Mouse (Mus musculus) C2C12 (cell line): Measurements from ENCODE around the gene Gcdh. TPM values are rescaled to one million over a fixed set of nuclear protein-coding genes. Genes with fewer than 3 reads are reported as not detected.

Experiments
- H3K27me3 ChIP-seq: one replicate; pipeline ENCODE4 v1.6.1; 2011; ENCODE audit not compliant: control insufficient read depth, insufficient read depth, insufficient read length
- H3K36me3 ChIP-seq: one replicate; pipeline ENCODE4 v1.6.1; 2011; ENCODE audit not compliant: control insufficient read depth, insufficient read depth
- H3K4me3 ChIP-seq: one replicate; pipeline ENCODE4 v1.5.1; 2011; ENCODE audit warnings: mild to moderate bottlenecking, control low read depth; ENCODE audit not compliant: poor library complexity, insufficient read depth, severe bottlenecking
- H3K79me2 ChIP-seq: one replicate; pipeline ENCODE4 v1.6.1; 2011; ENCODE audit not compliant: control insufficient read depth, insufficient read depth
- H3K79me3 ChIP-seq: one replicate; pipeline ENCODE4 v1.6.1; 2011; ENCODE audit warnings: low read depth, control low read depth
- H3ac ChIP-seq: one replicate; pipeline ENCODE3; 2011; ENCODE audit warnings: low read depth; ENCODE audit not compliant: control insufficient read depth, insufficient read length
- CEBPB ChIP-seq: IDR thresholded peaks from one replicate; pipeline ENCODE4 v1.6.1; 2011; ENCODE audit warnings: low read depth, mild to moderate bottlenecking, control low read depth, moderate library complexity
- CTCF ChIP-seq: IDR thresholded peaks from one replicate; pipeline ENCODE4 v1.5.1; 2011; ENCODE audit not compliant: control insufficient read depth, insufficient read depth, insufficient read length
- FOSL1 ChIP-seq: IDR thresholded peaks from one replicate; pipeline ENCODE4 v1.8.0; 2011; ENCODE audit warnings: mild to moderate bottlenecking, low read length; ENCODE audit not compliant: poor library complexity, insufficient read depth, severe bottlenecking
- MAX ChIP-seq: IDR thresholded peaks from one replicate; pipeline ENCODE4 v1.6.1; 2011; ENCODE audit warnings: mild to moderate bottlenecking, control low read depth
- MYOD1 ChIP-seq: IDR thresholded peaks from one replicate; pipeline ENCODE4 v1.6.1; 2011; ENCODE audit warnings: low read depth; ENCODE audit not compliant: control insufficient read depth, insufficient read length
- MYOG ChIP-seq: IDR thresholded peaks from one replicate; pipeline ENCODE4 v1.6.1; 2011; ENCODE audit not compliant: control insufficient read depth, insufficient read length; ENCODE audit errors: extremely low read depth
- USF1 ChIP-seq: IDR thresholded peaks from one replicate; pipeline ENCODE4 v1.6.1; 2011; ENCODE audit warnings: low read depth, mild to moderate bottlenecking, control low read depth, moderate library complexity
- polyA plus RNA-seq: library from polyadenylated mRNA; unstranded; fragments of >200 nt; fragmentation: generic; extraction: Trizol; gene quantifications from one replicate; pipeline ENCODE4 v1.2.1, GENCODE M21; 2012; ENCODE audit warnings: missing spikeins

Gcdh gene
- polyA plus RNA-seq, 1 experiment = 11.4 TPM

DNA sequence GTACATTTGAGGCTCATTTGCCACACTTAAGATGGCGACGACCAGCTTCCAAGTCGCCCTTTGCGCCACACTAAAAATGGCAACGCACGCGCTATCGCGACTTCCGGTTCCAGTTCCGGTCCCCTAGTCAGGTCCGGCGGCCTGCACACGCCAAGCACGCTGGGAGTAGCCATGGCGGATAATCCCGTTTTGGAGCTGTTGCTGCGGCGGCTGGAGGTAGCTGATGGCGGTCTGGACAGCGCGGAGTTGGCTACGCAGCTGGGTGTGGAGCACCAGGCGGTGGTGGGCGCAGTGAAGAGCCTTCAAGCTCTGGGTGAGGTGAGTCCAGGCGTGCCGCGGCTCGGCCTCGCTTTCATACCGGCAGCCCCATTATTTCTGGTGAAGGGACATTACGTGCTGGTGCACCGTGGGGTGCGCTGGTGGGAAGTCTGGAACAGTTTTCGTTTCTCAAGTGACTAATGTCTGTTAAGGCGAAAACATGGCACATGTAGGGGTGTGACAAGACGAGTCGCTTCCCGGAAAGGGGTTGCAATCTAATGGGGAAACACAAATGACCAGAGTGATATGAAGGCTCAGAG, 36.8 kb downstream of the Gcdh start, which contains the start of gene Farsa:
Gene Farsa, plus strand, starts transcription at position 126 of the 578 bp plus-strand sequence.
- Histone ChIP-seq H3K36me3 (peaks cover 28% of the 10 kb centered on the region), H3K27me3 (no peaks in the 10 kb centered on the region), H3K79me3 (peaks cover 31% of the 10 kb centered on the region), H3K4me3 (peak within 1 kb of the TSS; percentile 99), H3ac (peak within 1 kb of the TSS; percentile 90), H3K79me2 (peaks cover 44% of the 10 kb centered on the region)
- TF ChIP-seq MAX (peak; percentile 94), MYOD1 (no peak)

DNA sequence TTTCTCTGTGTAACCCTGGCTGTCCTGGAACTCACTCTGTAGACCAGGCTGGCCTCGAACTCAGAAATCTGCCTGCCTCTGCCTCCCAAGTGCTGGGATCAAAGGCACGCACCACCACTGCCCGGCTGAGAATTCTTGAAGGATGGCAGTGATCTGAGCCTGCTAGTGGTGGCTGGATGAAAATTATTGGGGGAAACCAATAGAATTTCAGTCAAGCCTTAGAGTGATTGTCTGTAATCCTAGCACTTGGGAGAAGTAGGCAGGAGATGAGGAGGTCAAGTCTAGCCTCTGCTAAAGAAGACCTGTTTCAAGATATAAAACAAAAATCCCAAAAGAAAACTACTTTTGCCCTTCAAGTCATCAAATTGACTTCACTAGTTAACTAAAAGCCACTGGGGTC, 37.3 kb downstream of the Gcdh start:
- peaks cover 31% of the 10 kb centered on the region for H3K79me3 ChIP-seq
- H3ac ChIP-seq = no peak overlapping the region
- H3K79me2 ChIP-seq = peaks cover 44% of the 10 kb centered on the region
- peak overlapping the region; percentile 99 for H3K4me3 ChIP-seq
- H3K36me3 ChIP-seq = peaks cover 24% of the 10 kb centered on the region
- no peaks in the 10 kb centered on the region for H3K27me3 ChIP-seq
- TF ChIP-seq CTCF = no peak

GRCm38 (mm10) chr8:84847684-84848435, 45.9 kb downstream of the Gcdh start:
- H3K79me3 ChIP-seq = peaks cover 27% of the 10 kb centered on the region
- H3K4me3 ChIP-seq = no peak overlapping the region
- H3K79me2 ChIP-seq = peaks cover 37% of the 10 kb centered on the region
- TF ChIP-seq FOSL1 (no peak), MAX (no peak), USF1 (no peak), MYOD1 (no peak), CEBPB (no peak), MYOG (no peak), CTCF (no peak)
- peaks cover 31% of the 10 kb centered on the region for H3K36me3 ChIP-seq
- no peak overlapping the region for H3ac ChIP-seq
- H3K27me3 ChIP-seq = no peaks in the 10 kb centered on the region

DNA sequence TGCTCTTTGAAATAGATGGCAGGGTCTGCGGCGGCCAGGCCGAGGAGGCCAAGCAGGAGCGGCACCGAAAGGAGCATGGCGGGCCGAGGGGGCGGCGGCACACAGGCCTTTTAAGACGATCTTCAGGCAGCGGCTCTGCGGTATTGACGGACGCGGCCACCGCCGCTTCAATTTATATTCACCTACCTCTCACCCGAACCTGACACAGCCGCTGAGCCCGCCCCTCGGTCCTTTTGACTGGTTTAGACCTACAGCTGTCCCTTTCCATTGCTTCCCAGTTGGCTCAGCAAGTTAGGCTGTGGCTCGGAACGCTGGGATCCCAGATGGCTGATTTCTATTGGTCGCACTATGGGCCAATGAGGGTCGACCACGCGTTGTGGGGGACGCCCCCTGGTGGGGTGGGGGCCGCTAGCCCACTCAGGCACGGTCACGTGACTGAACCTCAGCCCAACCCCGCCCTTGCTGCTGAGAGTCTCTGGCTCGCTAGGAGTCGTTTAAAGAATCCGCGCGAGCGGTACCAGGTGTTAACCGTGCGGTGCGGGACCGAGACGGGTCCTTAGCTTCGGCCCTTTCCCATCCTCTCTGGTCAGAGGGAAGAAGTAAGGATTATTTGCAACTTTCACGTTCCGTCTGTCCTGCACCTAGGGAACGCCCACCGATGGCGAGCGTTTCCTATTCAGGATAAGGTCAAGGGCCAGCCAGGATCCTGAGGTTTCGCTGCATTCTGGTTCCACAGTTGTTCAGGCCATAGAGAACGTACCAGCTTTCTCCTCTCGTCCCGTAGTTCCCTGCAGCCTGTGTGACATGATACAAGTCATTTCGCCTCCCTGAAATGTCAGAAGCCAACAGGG, 46.8 kb downstream of the Gcdh start, which contains the start of gene Calr:
Gene Calr, minus strand, starts transcription at position 213 of the 851 bp plus-strand sequence.
- no peak for TF ChIP-seq CTCF
- no peak for TF ChIP-seq MYOG
- TF ChIP-seq CEBPB = no peak
- peak; percentile 98 for TF ChIP-seq USF1
- no peak for TF ChIP-seq FOSL1
- peak; percentile 59 for TF ChIP-seq MAX
- TF ChIP-seq MYOD1 = no peak

DNA sequence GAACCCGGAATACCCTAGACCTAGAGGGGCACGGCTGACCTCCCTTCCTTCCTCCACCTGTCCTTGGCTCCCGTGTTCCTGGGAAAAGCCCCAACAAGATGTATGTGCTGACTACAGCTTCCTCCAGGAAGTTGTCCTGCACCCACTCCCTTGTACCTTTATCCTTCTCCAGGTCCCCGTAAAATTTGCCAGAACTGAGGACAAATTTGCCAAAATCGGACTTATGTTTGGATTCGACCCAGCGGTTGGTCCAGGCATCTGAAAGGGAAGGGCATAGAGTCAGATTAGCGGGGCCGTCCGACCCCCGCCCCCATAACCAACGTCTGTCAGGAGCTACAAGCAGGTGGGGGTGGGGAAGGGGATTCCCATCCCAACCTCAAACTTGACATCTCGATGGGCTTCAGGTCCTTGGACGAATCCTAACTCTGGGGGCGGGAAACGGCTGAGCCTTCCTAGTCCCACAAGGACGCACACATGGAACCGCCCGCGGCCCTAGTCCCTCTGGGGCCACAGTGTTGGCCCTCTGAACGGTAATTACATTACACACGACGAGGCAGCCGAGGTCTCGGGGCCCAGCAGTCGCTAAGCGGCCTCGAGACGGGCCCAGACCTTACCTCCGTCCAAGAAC, 47.5 kb downstream of the Gcdh start:
- peak overlapping the region; percentile 88 for H3ac ChIP-seq
- peaks cover 27% of the 10 kb centered on the region for H3K79me3 ChIP-seq
- TF ChIP-seq CEBPB = no peak
- H3K36me3 ChIP-seq = peaks cover 47% of the 10 kb centered on the region
- no peaks in the 10 kb centered on the region for H3K27me3 ChIP-seq
- H3K4me3 ChIP-seq = peak overlapping the region; percentile 97
- H3K79me2 ChIP-seq = peaks cover 42% of the 10 kb centered on the region

More for the DNA sequence above, 46.8 kb downstream of the Gcdh start, which contains the start of gene Calr:
- Histone ChIP-seq H3K79me3 (peaks cover 27% of the 10 kb centered on the region), H3K4me3 (peak within 1 kb of the TSS; percentile 97), H3K27me3 (no peaks in the 10 kb centered on the region), H3ac (peak within 1 kb of the TSS; percentile 88), H3K36me3 (peaks cover 40% of the 10 kb centered on the region), H3K79me2 (peaks cover 42% of the 10 kb centered on the region)
